Mouse (Mus musculus) G1E (cell line): ENCODE data around the gene Arhgap23.

Experiments
- CTCF ChIP-seq: IDR thresholded peaks from 2 replicates; pipeline ENCODE4 v1.5.1; 2012; ENCODE audit warnings: low read depth, low read length, inconsistent platforms, mixed read lengths
- GATA1 ChIP-seq: IDR thresholded peaks from 2 replicates; pipeline ENCODE4 v1.6.1; 2012; ENCODE audit warnings: borderline replicate concordance, low read length, inconsistent platforms, mixed read lengths
- GATA2 ChIP-seq: IDR thresholded peaks from 2 replicates; pipeline ENCODE4 v1.6.1; 2012; ENCODE audit warnings: low read depth, low read length, inconsistent platforms, borderline replicate concordance
- POLR2AphosphoS5 ChIP-seq: IDR thresholded peaks from 2 replicates; pipeline ENCODE4 v1.6.1; 2012; ENCODE audit warnings: low read depth, low read length, inconsistent platforms; ENCODE audit not compliant: insufficient replicate concordance
- TAL1 ChIP-seq: conservative IDR thresholded peaks from 2 replicates; pipeline ENCODE4 v1.6.1; 2012; ENCODE audit warnings: low read depth, low read length, inconsistent platforms, mixed read lengths

GRCm38 (mm10) chr11:97497543-97497942 is 82.2 kb downstream of the Arhgap23 start:
- TF ChIP-seq GATA1 = no peak
- no peak for TF ChIP-seq CTCF
- no peak for TF ChIP-seq TAL1
- TF ChIP-seq GATA2 = no peak
- TF ChIP-seq POLR2AphosphoS5 = no peak
